Mouse (Mus musculus) lung, adult 2 months (tissue): ENCODE results near the gene Irs3.

Experiments used
- CTCF ChIP-seq: fragments of 200-500 bp; IDR thresholded peaks from 2 replicates; pipeline ENCODE4 v1.5.1; 2011; ENCODE audit warnings: mild to moderate bottlenecking, low read length, control low read depth; ENCODE audit not compliant: insufficient read depth
- POLR2A ChIP-seq: fragments of 200-500 bp; IDR thresholded peaks from 2 replicates; pipeline ENCODE4 v1.6.1; 2011; ENCODE audit warnings: low read depth, mild to moderate bottlenecking, control low read depth, low read length, borderline replicate concordance; ENCODE audit errors: extremely low read depth

- TF ChIP-seq CTCF (no peak), POLR2A (no peak)
Measured at GRCm38 (mm10) chr5:137663057-137663456, 17.5 kb upstream of the Irs3 start.
